Mouse (Mus musculus): ENCODE data around the gene Csrnp1. TPM values are rescaled to one million over a fixed set of nuclear protein-coding genes. Genes with fewer than 3 reads are reported as not detected.
"Not testable (repeated sequence)": the region's sequence is repeated elsewhere in the genome, so short reads cannot be mapped to it uniquely, and the experiment has no call there.

Csrnp1 gene
- total RNA-seq (2021), result 10 to 100 TPM in 1 of 2 experiments, 1 to 10 TPM in 1; 8.9 to 11.9 TPM
- long read RNA-seq, experiment 1, result 0 reads
- long read RNA-seq, experiment 2, partial matches to known transcripts, result 0 of 1 reads
- long read RNA-seq, experiment 2, other reads (novel, unspliced or antisense), result 1 of 1 reads

DNA sequence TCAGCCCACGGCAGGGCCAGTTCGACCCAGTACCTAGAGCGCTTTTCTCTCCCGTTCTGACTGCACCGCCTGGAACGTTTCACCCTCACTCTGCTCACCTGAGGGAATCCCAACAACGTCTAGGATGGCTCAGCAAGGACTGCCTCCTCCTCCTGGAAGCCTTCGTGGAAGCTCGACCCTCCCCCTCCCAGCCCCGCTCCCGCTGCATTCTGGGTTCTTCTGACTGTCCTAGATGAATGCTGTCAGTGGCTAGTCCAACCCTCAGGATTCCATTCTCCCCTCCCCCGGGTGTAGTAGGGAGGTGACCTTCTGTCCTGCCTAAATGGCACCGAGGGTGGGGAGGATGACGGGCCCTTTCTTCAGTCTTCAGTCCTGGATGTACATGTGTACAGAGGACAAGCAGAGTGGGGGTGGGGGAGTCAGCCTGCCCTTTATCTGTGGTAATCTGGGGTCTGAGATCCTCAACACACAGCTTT is at the start of gene Csrnp1:
TSS of gene Csrnp1 (minus strand) at position 123 of the 476 bp plus-strand sequence.
- DNase-seq (ENCODE audit: low spot score in 2 of 2), result no peak

DNA sequence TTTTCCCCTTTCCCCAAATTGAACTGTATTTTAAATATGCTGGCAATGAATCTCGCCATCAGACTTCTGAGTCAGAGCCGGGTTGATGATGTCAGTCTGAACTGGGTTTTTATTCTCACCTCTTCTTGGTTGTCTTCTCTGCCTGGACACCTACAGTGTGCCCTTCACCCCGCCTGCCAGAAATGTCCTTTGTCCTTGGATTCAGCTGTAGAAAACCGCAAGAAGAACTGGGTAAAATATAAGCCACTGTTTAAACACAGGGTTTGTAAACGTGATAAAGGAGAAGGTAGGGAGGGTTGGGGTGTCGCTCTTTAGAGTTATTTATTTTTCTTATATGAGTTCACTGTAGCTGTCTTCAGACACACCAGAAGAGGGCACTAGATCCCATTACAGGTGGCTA is 48.3 kb upstream of the Csrnp1 start:
- no peak for DNase-seq (ENCODE audit: low spot score in 2 of 2)

DNA sequence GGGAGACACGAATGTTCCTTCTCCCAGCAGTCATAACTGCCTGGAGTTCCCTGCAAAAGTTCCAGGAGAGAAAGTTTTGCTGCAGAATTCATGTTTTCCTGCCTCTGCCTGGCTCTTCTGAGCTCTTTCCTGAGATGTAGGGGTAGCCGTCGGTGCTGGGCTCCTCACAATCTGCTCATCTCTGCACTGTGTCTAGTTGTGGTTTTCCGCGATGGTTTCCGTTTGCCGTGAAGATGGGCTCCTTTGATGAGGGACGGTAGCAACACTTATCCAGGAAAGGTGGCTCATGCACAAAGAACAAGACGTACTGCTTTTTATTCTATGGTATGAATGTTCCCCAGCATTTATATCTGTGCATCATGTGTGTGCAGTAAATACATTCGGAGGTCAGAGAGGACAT is 46.0 kb upstream of the Csrnp1 start:
- no peak for DNase-seq (ENCODE audit: low spot score in 2 of 2)

DNA sequence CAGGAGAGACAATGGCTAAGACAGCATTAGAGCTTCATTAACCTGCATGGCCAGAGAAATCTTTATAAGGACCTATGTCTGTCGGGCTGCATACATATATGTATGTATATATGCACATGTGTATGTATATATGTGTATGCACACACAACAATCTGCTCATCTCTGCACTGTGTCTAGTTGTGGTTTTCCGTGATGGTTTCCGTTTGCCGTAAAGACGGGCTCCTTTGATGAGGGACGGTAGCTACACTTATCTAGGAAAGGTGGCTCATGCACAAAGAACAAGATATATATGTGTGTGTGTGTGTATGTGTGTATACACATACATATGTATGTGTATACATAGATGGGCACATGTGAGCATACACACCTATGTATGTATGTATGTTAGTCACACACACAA is 45.4 kb upstream of the Csrnp1 start:
- DNase-seq (ENCODE audit: low spot score in 2 of 2), result no peak

DNA sequence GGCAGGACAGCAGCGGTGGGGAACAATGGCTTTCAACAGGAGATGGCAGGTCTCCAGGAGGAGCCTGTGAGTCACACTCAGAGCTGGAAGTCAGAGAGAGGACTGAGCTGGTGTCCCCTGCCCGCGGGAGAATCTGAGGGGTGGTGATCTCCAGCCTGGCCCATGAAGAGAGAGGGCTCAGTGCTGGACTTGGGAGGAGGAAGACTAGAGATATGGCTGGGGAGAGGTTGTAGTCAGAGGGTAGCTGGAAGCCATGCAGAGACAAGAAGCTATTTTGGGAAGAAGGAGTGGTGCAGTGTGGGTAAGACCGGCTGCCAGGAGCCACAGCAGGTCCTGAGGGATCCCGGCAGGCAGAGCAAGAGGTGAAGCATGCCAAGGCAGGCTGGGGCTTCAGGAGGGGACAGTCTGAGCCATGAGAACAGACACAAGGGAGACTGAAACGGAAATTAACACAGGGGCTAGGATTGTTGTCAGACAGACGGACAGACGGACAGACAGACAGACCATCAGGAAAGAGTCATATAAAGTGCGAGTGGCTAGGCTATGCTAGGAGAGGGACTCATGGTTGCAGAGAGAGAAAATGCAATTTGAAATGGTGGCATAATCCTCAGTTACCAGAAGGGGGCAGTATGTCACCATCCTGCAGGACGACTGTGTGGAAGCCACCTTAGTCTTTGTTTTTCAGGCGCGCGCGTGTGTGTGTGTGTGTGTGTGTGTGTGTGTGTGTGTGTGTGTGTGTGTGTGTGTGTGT is 43.1 kb upstream of the Csrnp1 start:
- DNase-seq (ENCODE audit: low spot score in 2 of 2), result peak; percentile 52 to 77

DNA sequence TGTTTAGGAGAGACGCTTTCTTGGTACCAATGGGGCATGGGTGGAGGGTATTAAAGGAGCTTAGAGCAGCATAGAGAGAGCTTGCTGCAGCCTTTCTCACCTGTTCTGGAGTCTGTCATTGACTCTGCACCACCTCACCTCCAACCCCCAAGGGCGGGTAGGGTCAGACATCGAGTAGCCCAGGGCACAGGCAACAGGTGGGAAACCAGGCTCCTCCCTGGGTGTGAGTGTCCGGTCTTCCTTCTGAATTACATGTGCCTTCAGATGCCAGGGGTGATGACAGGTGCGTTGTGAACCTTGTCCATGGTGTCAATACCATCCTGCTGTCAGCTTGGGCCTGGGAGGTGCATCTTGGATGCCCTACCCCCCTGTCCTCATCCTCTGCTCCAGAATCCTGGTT is 40.2 kb upstream of the Csrnp1 start:
- DNase-seq (ENCODE audit: low spot score in 2 of 2), result no peak

DNA sequence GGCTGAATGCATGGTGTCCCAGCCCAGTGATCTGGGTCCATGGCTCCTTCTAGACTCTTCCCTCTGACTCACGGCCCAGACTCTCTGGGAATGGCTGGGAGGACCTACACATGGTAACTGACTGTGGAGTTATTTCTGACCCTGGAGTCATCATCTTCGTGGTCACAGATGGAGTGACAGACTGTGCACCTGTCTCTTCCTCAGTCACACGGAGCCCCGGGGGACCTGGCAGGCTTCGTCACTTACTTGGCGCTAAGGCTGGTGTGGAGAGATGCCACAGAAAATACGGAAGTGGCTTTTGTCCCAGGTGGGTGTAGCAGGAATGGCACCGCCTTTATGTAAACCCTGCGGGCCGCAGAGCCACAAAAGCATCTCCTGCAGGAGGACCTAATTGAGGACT is 39.7 kb upstream of the Csrnp1 start:
- no peak for DNase-seq (ENCODE audit: low spot score in 2 of 2)

DNA sequence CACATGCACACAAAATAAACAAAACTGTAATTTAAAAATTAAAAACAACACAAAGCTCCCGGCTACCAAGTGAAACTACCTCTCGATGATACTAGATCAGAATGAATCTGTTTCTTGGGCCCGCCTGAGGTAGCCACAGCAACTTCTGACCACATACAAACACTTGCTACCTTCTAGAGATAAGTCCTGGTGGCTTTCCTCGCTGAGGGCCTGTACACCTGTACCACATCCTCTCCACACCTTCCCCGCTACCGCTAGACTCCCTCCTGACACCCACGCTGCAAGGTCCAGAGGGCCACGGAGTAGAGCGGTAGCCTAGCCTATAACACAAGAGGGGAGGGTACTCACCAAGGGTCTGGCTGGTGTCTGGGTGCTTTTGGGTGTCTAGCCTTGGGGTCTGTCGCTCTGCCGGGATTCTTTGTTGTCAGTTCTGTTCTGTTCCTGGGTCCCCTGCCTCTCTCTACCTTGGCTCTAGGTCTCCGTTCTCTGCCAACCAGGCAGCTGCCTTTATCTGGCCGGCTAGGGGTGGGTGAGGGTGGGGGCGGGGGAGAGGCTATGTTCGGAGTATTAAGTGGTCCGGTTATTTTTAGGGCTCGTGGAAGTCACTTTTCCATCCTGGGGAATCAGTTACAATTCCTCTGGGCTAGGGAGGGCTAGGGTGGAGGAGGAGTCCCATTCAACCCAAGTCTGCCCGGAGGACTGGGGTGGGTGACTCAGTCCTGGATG is 38.8 kb upstream of the Csrnp1 start, which contains the start of gene Xirp1:
TSS of gene Xirp1 (minus strand) at position 513 of the 726 bp plus-strand sequence.
- no peak for DNase-seq (ENCODE audit: low spot score in 2 of 2)

DNA sequence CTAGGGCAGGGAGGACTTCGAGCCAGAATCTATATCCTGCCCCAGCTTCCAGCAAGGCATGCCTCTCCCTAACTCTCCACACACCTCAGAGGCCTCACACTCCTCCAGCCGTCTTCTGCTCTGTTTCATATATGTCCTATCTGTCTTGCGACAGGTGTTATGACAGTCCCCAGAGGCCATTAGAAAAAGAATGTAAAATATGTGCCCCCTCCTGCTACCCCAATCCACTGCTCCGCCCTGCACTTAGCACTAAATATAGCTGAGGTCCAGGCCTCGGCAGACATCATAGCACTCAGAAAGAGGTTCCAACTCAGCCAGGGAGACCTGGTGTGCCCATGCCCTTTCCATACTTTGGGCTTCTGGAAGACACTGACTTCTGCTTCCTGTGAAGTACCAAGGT is 36.7 kb upstream of the Csrnp1 start:
- DNase-seq (ENCODE audit: low spot score in 2 of 2), result no peak

DNA sequence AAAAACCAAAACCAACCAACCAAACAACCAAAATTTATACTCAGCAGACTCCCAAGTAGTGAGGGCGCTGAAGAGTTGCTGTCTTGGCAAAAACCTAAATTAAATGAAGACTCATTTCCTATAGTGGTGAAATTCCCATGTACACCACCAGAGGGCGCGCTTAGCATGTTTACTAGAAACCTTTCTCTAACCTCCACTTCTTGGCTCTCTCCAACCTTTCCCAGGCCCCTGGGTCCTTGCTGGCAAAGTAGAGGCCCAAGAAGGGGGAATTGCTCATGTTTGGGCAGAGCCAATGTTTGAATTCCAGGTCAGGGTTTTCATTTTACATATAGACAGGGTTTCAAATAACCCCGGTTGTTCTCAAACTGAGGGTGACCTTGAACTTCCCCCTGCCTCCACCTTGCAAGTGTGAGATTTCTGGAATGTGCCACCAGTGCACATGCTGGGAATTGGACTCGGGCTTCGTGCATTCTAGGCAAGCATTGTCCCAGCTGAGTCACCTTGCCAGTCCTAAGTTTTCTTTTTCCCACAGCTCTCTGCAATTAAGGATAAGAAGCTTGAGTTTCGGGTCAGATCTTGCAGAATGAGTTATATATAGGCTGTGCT is 35.9 kb upstream of the Csrnp1 start:
- peak; percentile 68 to 80 for DNase-seq (ENCODE audit: low spot score in 2 of 2)

DNA sequence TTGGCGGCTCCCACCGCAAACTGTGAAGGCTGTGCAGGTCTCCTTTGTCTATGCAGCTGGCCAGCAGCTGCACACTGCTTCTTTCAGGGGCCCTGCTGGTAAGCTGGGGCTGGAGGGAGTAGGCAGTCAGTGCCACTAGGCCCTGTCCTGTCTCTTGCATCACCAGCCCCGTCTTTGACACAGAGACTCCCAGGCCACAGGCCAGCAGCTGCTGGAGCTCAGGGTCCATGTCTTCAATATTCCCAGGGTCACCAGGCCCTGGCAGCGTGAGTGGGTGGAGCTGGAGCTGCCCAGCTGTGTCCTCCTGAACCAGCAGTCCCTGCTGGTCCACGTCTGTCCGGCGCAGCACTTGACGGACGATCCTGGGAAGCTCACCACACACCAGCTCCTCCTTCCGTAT is 32.5 kb upstream of the Csrnp1 start:
- DNase-seq (ENCODE audit: low spot score in 2 of 2), result no peak

DNA sequence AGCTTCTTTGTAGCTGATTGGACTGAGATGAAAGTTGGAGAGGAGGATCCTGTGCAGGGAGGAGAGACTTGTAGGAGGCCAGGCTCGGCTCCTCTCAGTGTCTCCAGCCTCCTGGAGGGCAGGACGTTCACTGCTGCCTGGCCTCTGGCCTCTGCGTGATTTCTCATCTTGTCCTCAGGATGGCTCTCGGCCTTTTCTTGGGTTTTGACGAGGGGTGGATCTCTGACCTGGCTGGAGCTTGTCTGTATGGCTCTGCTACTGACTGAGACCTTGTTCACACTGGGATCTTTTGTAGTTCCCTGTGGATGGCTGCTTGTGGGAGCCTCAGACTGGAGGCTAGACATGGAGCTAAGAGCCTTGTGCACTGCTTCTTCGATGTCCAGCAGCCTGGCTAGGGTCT is 30.4 kb upstream of the Csrnp1 start:
- DNase-seq (ENCODE audit: low spot score in 2 of 2), result no peak

DNA sequence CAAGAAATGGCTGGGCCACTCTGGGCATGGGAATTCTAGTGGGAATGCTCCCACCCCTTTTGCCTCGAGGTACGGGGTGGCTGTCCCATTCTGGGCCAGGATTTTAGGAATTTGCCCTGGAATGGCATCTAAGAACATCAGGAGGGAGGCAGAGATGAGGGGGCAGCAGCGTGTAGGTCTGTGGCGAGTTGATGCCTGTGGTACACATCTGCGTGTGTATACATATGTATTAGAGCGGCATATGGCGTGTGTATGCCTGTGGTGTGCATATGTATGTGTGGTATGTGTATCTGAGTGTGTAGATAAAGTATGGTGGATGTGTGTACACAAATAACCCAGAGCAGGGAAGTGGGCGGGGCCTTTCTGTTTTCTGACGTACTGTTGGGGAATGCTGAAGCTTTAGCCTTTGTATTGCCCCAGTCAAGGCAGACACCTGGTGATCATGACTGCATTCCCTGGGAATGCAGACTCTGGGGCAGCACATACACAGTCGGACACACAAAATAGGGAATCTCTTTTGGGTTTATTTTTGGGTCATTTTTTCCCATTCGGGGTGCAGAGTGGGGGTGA is 28.9 kb upstream of the Csrnp1 start:
- DNase-seq (ENCODE audit: low spot score in 2 of 2), result no peak

DNA sequence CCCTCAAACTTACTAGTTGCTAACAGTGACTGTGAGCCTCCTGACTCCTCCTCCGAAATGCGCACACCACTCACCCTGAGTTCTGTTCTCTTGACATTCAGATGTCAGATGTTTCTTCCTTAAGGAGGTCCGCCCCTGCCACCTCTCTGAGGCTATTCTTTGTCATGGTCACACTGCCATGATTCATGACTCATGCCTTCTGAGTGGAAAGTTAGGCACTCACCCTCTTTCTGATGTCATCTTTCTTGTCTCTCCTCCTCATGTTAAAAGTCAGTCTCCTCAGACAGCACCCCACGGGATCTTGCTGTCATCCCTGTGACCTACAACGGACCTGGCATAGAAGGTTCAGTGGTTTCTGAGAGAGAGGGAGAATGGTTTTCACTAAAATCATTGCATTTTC is 28.3 kb upstream of the Csrnp1 start:
- no peak for DNase-seq (ENCODE audit: low spot score in 2 of 2)

DNA sequence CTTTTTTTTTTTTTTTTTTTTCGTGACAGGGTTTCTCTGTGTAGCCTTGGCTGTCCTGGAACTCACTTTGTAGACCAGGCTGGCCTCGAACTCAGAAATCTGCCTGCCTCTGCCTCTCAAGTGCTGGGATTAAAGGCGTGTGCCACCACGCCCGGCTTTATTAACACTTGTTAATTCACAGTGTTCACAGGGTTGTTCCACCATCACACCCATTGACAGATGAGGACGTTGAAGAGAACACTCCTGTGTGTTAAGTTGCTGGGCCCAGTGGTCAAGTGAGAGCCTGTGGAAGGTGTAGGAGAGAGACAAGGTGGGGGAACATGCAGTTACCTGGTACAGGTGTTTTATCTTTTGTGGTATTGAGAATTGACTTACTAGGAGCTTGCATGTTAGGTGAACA is 27.7 kb upstream of the Csrnp1 start:
- not testable (repeated sequence) for DNase-seq (ENCODE audit: low spot score in 2 of 2)

DNA sequence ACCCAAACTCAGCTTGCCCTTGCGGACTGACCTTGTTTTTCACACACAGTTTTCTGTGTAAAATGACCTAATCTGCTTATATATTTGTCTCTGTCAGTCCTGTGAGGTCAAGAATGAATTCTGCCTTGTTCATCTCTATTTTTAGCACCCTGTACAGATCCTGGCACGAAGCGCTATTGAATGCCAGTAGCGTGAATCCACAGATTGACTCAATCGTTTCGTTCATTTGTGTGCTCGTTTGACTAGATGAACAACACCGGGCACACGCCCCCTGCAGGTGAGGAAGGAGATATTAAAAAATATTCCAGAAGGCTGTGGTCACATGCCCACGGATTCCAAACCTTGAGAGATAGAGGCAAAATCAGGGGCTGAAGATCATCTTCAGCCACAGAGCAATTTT is 27.1 kb upstream of the Csrnp1 start:
- DNase-seq (ENCODE audit: low spot score in 2 of 2), result peak; percentile 72 to 89

DNA sequence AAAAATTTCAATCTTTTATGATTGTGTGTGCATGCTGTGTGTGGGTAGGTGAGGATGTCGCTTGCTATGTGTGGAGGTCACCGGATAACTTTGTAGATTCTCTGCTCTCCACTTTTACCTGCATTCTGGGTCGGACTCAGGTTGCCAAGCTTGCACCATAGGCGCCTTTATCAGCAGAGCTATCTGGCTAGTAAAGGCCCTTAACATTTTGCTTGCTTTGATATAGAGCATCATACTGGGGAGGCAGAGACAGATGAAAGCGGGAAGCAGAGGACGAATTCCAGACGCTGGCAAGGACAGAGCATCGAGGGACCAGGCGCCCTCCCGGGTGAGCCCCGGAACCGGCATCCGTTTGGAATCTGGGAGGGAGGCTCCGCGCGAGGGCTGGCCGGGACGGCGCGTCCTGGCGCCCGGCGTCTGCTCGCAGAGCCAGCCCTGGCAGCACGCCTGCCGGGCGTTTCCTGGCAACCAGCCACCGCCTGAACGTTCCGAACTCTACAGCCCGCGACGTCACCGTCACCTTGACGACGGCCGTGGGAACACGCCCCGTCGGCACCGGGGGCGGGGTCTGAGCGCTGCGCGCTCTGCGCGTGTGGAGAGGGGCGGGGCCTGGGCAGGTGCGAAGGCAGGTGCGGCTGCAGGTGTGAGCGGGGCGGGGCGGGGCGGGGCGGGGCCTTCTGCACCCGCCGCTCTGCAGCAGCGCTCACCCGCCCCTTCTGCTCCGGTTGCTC is 26.5 kb upstream of the Csrnp1 start:
- peak; percentile 98 for DNase-seq (ENCODE audit: low spot score in 2 of 2)

DNA sequence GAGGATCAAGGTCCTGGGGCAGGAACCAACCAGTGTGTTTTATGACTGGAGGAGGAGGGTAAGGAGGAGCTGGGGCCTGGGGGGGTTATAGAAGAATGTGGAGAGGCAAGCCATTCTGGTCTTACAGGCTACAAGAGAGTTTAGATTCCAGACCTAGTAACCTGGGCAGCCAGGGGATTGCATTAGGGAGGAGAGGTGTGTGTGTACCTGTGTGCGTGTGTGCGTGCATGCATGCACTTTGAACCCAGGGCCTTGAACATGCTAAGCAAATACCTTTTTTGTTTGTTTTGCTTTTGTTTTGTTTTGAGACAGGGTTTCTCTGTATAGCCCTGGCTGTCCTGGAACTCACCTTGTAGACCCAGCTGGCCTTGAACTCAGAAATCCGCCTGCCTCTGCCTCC is 25.4 kb upstream of the Csrnp1 start:
- DNase-seq (ENCODE audit: low spot score in 2 of 2), result no peak

DNA sequence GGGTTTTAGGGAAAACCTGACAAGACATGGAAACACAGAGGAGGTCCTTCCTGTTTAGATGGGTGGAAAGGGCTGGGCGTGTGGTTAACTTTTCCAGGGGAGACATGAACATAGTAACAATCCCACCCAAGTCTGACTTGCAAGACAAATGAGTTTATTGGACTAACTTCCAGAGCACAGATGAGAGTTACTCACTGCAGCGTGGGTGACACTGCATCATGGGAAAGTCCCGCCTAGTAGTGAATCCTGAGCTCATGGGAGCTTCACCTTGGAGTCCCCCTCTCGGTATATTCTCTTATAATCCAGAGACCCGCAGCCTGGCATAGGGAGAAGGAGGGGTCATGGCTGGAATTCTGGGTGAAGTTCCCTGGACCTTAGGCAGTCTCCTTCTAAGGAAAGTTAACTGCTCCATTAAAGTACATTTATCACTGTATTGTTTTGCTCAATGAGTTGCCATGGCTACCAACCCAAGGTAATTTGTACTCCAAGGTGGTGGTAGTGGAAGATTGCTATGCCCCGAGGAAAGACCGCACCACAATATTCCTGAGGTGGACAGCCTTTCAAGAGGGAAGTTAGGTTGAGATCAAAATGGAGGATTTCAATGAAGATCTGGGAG is 24.9 kb upstream of the Csrnp1 start:
- DNase-seq (ENCODE audit: low spot score in 2 of 2), result no peak

DNA sequence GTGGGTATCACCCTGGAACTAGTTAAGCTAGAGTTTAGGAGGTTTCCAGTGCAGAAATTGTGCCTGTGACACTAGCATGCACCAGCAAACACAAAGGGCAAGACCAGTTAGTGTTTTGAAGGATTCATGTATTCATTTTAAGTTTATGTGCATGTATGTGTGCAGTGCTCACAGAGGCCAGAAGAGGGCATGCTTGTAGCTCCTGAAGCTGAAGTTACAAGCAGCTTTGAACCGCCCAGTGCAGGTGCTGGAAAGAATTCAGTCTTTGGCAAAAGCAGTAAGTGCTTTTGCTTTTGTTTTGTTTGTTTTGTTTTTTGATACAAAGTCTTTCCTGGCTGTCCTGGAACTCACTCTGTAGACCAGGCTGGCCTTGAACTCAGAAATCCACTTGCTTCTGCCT is 23.4 kb upstream of the Csrnp1 start:
- DNase-seq (ENCODE audit: low spot score in 2 of 2), result no peak

Measured in layer of hippocampus, postnatal 14 days (tissue).